In genomic region chr9:56370710-56371109, GRCm38 (mm10) we compare ENCODE assay signal across 16 mouse cellular contexts. TPM values are rescaled to one million over a fixed set of nuclear protein-coding genes. Genes with fewer than 3 reads are reported as not detected.
DNase-seq lines count a peak whose midpoint lies in the region; ATAC-seq lines count a peak whose summit lies in the region.
"Had no signal": no experiment of that assay in that cellular context is flagged by ENCODE, and none has a peak within 500 bp of the region (broad histone marks: within the 10 kb centered on the region; RNA-seq: fewer than 3 reads in every experiment).

No protein-coding gene starts in this region.

- peak overlapping the region; percentile 59 for H3K4me3 ChIP-seq in megakaryocyte, embryonic 14.5 days (replicated peaks)
- H3K4me3 ChIP-seq in stomach, embryonic 16.5 days (replicated peaks; ENCODE audit: low read length): no peak overlapping the region
- H3K4me3 ChIP-seq: embryonic facial prominence, embryonic 15.5 days; forebrain, embryonic 12.5 days; hindbrain, embryonic 10.5 days; liver, embryonic 15.5 days had no signal

- ATAC-seq in megakaryocyte, adult 5-6 weeks (ENCODE audit: poor library complexity, severe bottlenecking): no peak
- ATAC-seq in stomach, embryonic 16.5 days (ENCODE audit: insufficient read depth, low FRiP score): peak; percentile 66; the same call in 1 of the 2 replicates
- ATAC-seq: intestine, embryonic 16.5 days had no signal

- H3K27me3 ChIP-seq in megakaryocyte, embryonic 14.5 days (replicated peaks): no peaks in the 10 kb centered on the region
- H3K27me3 ChIP-seq in stomach, embryonic 16.5 days (ENCODE audit: control insufficient read depth, insufficient read depth, low read length): no peaks in the 10 kb centered on the region
- H3K27me3 ChIP-seq: embryonic facial prominence, embryonic 15.5 days; forebrain, embryonic 12.5 days; liver, embryonic 15.5 days had no signal

- intact Hi-C loops in left cerebral cortex, postnatal 36 days (cut with DNase I): no loop called here

- WGBS in stomach, embryonic 16.5 days: 28% methylated on average over 5 of the region's 5 CpGs

- H3K9ac ChIP-seq in stomach, embryonic 16.5 days (ENCODE audit: low read length): no peak overlapping the region
- H3K9ac ChIP-seq: embryonic facial prominence, embryonic 15.5 days; forebrain, embryonic 12.5 days; liver, embryonic 15.5 days had no signal

- H3K4me1 ChIP-seq in megakaryocyte, embryonic 14.5 days: peaks cover 46% of the 10 kb centered on the region
- peaks cover 11% of the 10 kb centered on the region for H3K4me1 ChIP-seq in stomach, embryonic 16.5 days (ENCODE audit: control insufficient read depth, insufficient read depth, low read length)
- H3K4me1 ChIP-seq: embryonic facial prominence, embryonic 15.5 days; forebrain, embryonic 12.5 days; hindbrain, embryonic 10.5 days; liver, embryonic 15.5 days had no signal

- H3K9me3 ChIP-seq in megakaryocyte, embryonic 14.5 days: no peaks in the 10 kb centered on the region
- no peaks in the 10 kb centered on the region for H3K9me3 ChIP-seq in stomach, embryonic 16.5 days (replicated peaks; ENCODE audit: control insufficient read depth, low read length)
- H3K9me3 ChIP-seq: embryonic facial prominence, embryonic 15.5 days; forebrain, embryonic 12.5 days; hindbrain, embryonic 10.5 days; liver, embryonic 15.5 days had no signal

- H3K36me3 ChIP-seq in megakaryocyte, embryonic 14.5 days (replicated peaks; ENCODE audit: low read length): peaks cover 4% of the 10 kb centered on the region
- H3K36me3 ChIP-seq in stomach, embryonic 16.5 days (ENCODE audit: control insufficient read depth, insufficient read depth, low read length): no peaks in the 10 kb centered on the region
- H3K36me3 ChIP-seq: embryonic facial prominence, embryonic 15.5 days; forebrain, embryonic 12.5 days; hindbrain, embryonic 10.5 days; liver, embryonic 15.5 days had no signal

- H3K4me2 ChIP-seq in stomach, embryonic 16.5 days (ENCODE audit: low read depth, low read length): no peak overlapping the region
- H3K4me2 ChIP-seq: embryonic facial prominence, embryonic 15.5 days; forebrain, embryonic 12.5 days; liver, embryonic 15.5 days had no signal

- DNase-seq in adrenal gland, adult 8-10 months: peak; percentile 52
- DNase-seq in adrenal gland, postnatal 4 days (ENCODE audit: low spot score in 2 of 2): no peak
- peak; percentile 13 for DNase-seq in brain, adult 2 months (ENCODE audit: low read depth, low spot score)
- DNase-seq in left cerebral cortex, postnatal 36 days (ENCODE audit: low spot score in 2 of 2): no peak
- DNase-seq in spleen, postnatal 14 days (ENCODE audit: low spot score in 2 of 2): no peak
- DNase-seq: cerebellum, adult 9-11 months; thymus, postnatal 25 days had no signal

- no peak overlapping the region for H3K27ac ChIP-seq in stomach, embryonic 16.5 days (ENCODE audit: low read length)
- H3K27ac ChIP-seq: embryonic facial prominence, embryonic 15.5 days; forebrain, embryonic 12.5 days; hindbrain, embryonic 10.5 days; kidney, postnatal 0 days; liver, embryonic 15.5 days had no signal

RNA-seq across cellular contexts. Expression of gene Peak1, which starts 47.2 kb away (rescaled TPM):
- total RNA-seq in adrenal gland, adult 8-10 months (2022): 10 to 100 TPM; 54.2 to 77.2 (median 64.8) TPM
- total RNA-seq in adrenal gland, postnatal 4 days (2021): 10 to 100 TPM; 52.5 to 54.8 TPM
- polyA plus RNA-seq in megakaryocyte, embryonic 14.5 days (2012; ENCODE audit: insufficient read depth, low replicate concordance): 0.36 and 1.2 TPM in 2 replicates
- 7.8 and 9.3 TPM in 2 replicates for total RNA-seq in megakaryocyte, adult 5-6 weeks (2015)
- 3.9 and 8.0 TPM in 2 replicates for total RNA-seq in megakaryocyte, adult 5-6 weeks (2017)
- 10.6 and 10.8 TPM in 2 replicates for polyA plus RNA-seq in stomach, embryonic 16.5 days (2015; fragmentation: Nextera tagmentation; extraction: Ambion mirVana)
- 10 to 100 TPM; 28.2 to 40.5 TPM for total RNA-seq in left cerebral cortex, postnatal 36 days (2021)

RNA-seq across cellular contexts. Expression of gene Hmg20a, which starts 47.7 kb away (rescaled TPM):
- total RNA-seq in adrenal gland, adult 8-10 months (2022): 10 to 100 TPM; 48.6 to 62.3 (median 54.7) TPM
- total RNA-seq in adrenal gland, postnatal 4 days (2021): 10 to 100 TPM; 55.8 to 59.0 TPM
- 3.2 and 4.8 TPM in 2 replicates for polyA plus RNA-seq in megakaryocyte, embryonic 14.5 days (2012; ENCODE audit: insufficient read depth, low replicate concordance)
- 17.4 and 18.7 TPM in 2 replicates for total RNA-seq in megakaryocyte, adult 5-6 weeks (2015)
- 16.9 and 18.0 TPM in 2 replicates for total RNA-seq in megakaryocyte, adult 5-6 weeks (2017)
- 46.2 and 48.3 TPM in 2 replicates for polyA plus RNA-seq in stomach, embryonic 16.5 days (2015; fragmentation: Nextera tagmentation; extraction: Ambion mirVana)
- total RNA-seq in left cerebral cortex, postnatal 36 days (2021): 10 to 100 TPM; 65.0 to 69.7 TPM

Comparison
In these comparisons a context has a peak if more than half of its experiments do, and no peak if none do; other contexts are left out.
1. DNase-seq: peak in adrenal gland, adult 8-10 months (single experiment) and brain, adult 2 months (single experiment); none in adrenal gland, postnatal 4 days (0 of 2), left cerebral cortex, postnatal 36 days (0 of 2) and spleen, postnatal 14 days (0 of 2).